Mouse (Mus musculus): ENCODE data around the gene Cdc40. TPM values are rescaled to one million over a fixed set of nuclear protein-coding genes. Genes with fewer than 3 reads are reported as not detected.

The Cdc40 gene
- polyA plus RNA-seq, 1 experiment from 2014 or later: 25.0 TPM

DNA sequence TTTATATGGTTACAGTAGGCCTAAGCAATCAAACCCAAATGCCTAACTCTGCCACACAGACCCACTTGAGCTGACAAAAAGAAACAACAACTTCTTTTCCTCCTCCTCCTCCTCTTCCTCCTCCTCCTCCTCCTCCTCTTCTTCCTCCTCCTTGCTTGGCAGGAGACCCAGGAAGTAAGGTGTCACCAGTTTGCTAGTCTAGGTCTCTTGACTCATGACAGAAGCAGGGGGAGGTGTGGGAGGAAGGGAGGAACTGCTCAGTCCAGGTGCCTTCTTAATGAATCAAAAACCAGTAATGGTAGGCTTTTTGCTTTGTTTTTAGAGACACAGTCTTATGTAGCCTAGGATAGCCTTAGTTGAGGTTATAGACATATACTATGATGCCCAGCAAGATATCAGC lies 32.0 kb downstream of the Cdc40 start:
- no peaks in the 10 kb centered on the region for H3K4me1 ChIP-seq (replicated peaks; ENCODE audit: insufficient read depth, low read length)
- no peak overlapping the region for H3K4me2 ChIP-seq (ENCODE audit: low read length)
- no peak for ATAC-seq (replicated peaks; ENCODE audit: low FRiP score, low read depth)
- H3K27ac ChIP-seq: no peak overlapping the region
- no peaks in the 10 kb centered on the region for H3K9me3 ChIP-seq (replicated peaks; ENCODE audit: low read length)
- H3K4me3 ChIP-seq (replicated peaks; ENCODE audit: low read depth, low read length): no peak overlapping the region
- no peak for TF ChIP-seq CTCF (IDR thresholded peaks at IDR 0.05; ENCODE audit: low read depth)
- no peak overlapping the region for H3K9ac ChIP-seq (ENCODE audit: low read depth, low read length)
- peaks cover 12% of the 10 kb centered on the region; the same call in 1 of the 2 replicates for H3K36me3 ChIP-seq (ENCODE audit: insufficient read depth, low read length)
- DNase-seq (ENCODE audit: low spot score): no peak
- no peaks in the 10 kb centered on the region for H3K27me3 ChIP-seq (ENCODE audit: insufficient read depth, low read length)

DNA sequence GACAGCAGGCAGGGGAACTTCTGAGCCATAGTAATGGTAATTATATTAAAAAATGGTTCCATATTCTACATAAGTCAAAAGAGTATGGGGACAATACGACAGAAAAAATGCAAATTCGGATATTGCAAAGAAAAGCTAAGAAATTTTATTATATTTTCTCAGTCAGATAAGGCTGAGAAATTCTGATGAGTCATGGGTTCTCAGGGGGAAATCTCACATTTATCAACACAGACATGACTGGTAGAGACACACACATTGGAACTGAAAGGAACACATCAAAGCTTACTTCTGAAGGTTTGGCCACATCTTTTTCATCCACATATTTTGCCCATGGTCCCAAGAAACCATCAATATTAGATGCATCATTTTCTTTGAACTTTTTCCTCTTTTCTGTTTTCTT lies 32.5 kb downstream of the Cdc40 start:
- Histone ChIP-seq H3K9me3 (replicated peaks; ENCODE audit: low read length) (no peaks in the 10 kb centered on the region), H3K27ac (no peak overlapping the region), H3K27me3 (ENCODE audit: insufficient read depth, low read length) (no peaks in the 10 kb centered on the region), H3K4me1 (replicated peaks; ENCODE audit: insufficient read depth, low read length) (no peaks in the 10 kb centered on the region), H3K36me3 (ENCODE audit: insufficient read depth, low read length) (peaks cover 12% of the 10 kb centered on the region; the same call in 1 of the 2 replicates), H3K4me3 (replicated peaks; ENCODE audit: low read depth, low read length) (no peak overlapping the region), H3K4me2 (ENCODE audit: low read length) (no peak overlapping the region), H3K9ac (ENCODE audit: low read depth, low read length) (no peak overlapping the region)
- WGBS: 84% methylated on average over 2 of the region's 2 CpGs
- DNase-seq (ENCODE audit: low spot score): no peak
- ATAC-seq (replicated peaks; ENCODE audit: low FRiP score, low read depth): no peak
- TF ChIP-seq CTCF (IDR thresholded peaks at IDR 0.05; ENCODE audit: low read depth): no peak

DNA sequence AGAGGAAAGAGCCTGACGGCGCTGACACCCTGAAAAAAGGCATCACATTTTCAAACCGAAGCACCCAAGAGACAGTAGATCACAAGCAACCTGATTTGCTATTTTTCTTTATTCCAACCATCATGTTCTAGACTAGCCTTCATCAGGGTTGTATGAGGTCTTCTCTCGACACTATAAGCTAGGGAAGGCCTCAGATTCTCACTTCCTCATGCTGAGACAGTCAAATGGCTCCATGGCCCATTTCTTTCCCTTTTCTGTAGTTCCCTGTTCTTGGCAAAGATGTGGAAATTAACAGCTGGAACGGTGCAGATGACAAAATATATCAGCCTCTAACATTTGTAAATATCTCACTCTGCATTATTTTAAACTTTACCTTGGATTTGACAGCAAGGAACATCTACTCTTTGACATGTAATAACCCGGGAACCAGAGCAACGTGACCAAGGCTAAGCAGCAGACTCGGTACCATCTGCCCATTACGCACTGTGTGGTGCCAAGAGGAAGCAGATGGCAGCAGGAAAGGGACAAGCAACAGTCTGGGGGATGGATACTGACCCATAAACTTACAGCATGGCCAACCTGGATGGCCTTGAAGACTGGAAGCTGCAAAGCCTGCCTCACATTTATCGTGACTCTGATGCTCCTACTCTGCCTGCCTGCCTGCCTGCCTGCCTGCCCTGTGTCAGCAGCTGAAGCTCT lies 35.8 kb downstream of the Cdc40 start:
- Histone ChIP-seq H3K27ac (no peak overlapping the region), H3K4me1 (replicated peaks; ENCODE audit: insufficient read depth, low read length) (no peaks in the 10 kb centered on the region), H3K9me3 (replicated peaks; ENCODE audit: low read length) (no peaks in the 10 kb centered on the region), H3K36me3 (ENCODE audit: insufficient read depth, low read length) (peaks cover 21% of the 10 kb centered on the region; the same call in 1 of the 2 replicates), H3K4me2 (ENCODE audit: low read length) (no peak overlapping the region), H3K4me3 (replicated peaks; ENCODE audit: low read depth, low read length) (no peak overlapping the region), H3K9ac (ENCODE audit: low read depth, low read length) (no peak overlapping the region), H3K27me3 (ENCODE audit: insufficient read depth, low read length) (no peaks in the 10 kb centered on the region)
- no peak for TF ChIP-seq CTCF (IDR thresholded peaks at IDR 0.05; ENCODE audit: low read depth)
- ATAC-seq (replicated peaks; ENCODE audit: low FRiP score, low read depth) (no peak), DNase-seq (ENCODE audit: low spot score) (no peak)
- WGBS: 85% methylated on average over 10 of the region's 10 CpGs

DNA sequence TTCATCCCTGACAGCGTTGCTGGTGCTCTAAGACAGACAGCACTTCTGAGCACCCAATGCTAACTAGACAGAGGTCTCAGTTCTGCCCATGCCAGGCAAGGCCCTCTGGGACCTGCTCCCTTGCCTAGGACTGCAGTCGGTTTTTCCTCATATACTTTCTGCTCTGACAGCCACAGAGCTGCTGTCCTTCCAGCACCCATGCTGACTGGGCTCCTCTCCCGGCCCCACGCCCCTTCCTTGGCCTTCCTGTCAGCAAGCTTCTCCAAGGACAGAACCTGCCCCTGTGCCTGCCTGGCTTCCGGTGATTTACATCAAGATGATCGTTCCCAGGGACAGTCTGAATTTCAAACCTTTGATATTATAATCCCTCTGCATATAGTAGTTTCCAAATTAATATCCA lies 37.5 kb downstream of the Cdc40 start:
- 71% methylated on average over 6 of the region's 6 CpGs for WGBS
- Histone ChIP-seq H3K4me3 (replicated peaks; ENCODE audit: low read depth, low read length) (no peak overlapping the region), H3K4me2 (ENCODE audit: low read length) (no peak overlapping the region), H3K9ac (ENCODE audit: low read depth, low read length) (no peak overlapping the region), H3K9me3 (replicated peaks; ENCODE audit: low read length) (no peaks in the 10 kb centered on the region), H3K4me1 (replicated peaks; ENCODE audit: insufficient read depth, low read length) (no peaks in the 10 kb centered on the region), H3K27me3 (ENCODE audit: insufficient read depth, low read length) (no peaks in the 10 kb centered on the region), H3K36me3 (ENCODE audit: insufficient read depth, low read length) (peaks cover 34% of the 10 kb centered on the region; the same call in 1 of the 2 replicates), H3K27ac (no peak overlapping the region)
- TF ChIP-seq CTCF (IDR thresholded peaks at IDR 0.05; ENCODE audit: low read depth): no peak
- ATAC-seq (replicated peaks; ENCODE audit: low FRiP score, low read depth) (no peak), DNase-seq (ENCODE audit: low spot score) (no peak)

DNA sequence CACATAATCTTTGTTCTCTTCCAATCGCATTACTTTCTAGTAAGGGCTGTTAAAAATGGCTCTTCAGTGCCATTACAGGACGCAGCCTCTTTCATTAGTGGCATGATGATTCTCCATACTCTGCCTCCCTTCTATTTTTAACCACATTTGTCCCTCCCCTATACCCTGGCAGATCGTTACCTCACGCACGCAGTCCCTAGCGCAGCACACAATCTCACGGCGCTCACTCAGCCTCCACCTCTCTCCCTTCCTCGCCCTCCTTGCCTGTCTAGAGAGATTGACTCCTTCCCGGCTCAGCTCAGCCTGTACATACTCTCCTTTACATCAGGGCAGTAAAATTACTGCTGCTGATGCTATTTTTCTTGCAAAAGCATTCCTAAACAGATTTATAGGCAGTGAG lies 38.6 kb downstream of the Cdc40 start:
- WGBS: 62% methylated on average over 10 of the region's 10 CpGs
- DNase-seq (ENCODE audit: low spot score) (peak; percentile 54), ATAC-seq (replicated peaks; ENCODE audit: low FRiP score, low read depth) (no peak)
- Histone ChIP-seq H3K36me3 (ENCODE audit: insufficient read depth, low read length) (peaks cover 39% of the 10 kb centered on the region; the same call in 1 of the 2 replicates), H3K9me3 (replicated peaks; ENCODE audit: low read length) (no peaks in the 10 kb centered on the region), H3K4me3 (replicated peaks; ENCODE audit: low read depth, low read length) (no peak overlapping the region), H3K4me2 (ENCODE audit: low read length) (no peak overlapping the region), H3K27ac (no peak overlapping the region), H3K4me1 (replicated peaks; ENCODE audit: insufficient read depth, low read length) (no peaks in the 10 kb centered on the region), H3K9ac (ENCODE audit: low read depth, low read length) (no peak overlapping the region), H3K27me3 (ENCODE audit: insufficient read depth, low read length) (no peaks in the 10 kb centered on the region)
- no peak for TF ChIP-seq CTCF (IDR thresholded peaks at IDR 0.05; ENCODE audit: low read depth)

DNA sequence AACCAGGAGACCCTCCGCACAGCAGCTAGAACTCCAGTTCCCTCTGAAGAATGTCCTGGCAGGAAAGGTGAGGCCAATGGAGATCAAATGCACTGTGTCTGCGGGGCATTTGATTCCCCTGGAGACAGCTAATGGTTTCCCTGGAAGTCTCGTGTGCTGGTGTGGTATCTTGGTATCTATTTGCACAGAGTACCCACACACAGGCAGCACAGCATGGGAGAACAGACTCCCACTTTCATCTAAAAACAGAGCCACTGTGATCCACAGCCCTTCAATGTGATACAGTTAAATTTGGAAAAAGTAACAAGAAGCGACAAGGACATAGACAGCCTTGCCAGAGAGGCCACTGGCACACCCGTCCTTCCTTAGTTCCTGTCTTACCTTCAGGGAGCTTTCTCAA lies 39.3 kb downstream of the Cdc40 start:
- Histone ChIP-seq H3K27me3 (ENCODE audit: insufficient read depth, low read length) (no peaks in the 10 kb centered on the region), H3K9ac (ENCODE audit: low read depth, low read length) (no peak overlapping the region), H3K36me3 (ENCODE audit: insufficient read depth, low read length) (peaks cover 36% of the 10 kb centered on the region; the same call in 1 of the 2 replicates), H3K4me3 (replicated peaks; ENCODE audit: low read depth, low read length) (no peak overlapping the region), H3K4me1 (replicated peaks; ENCODE audit: insufficient read depth, low read length) (no peaks in the 10 kb centered on the region), H3K9me3 (replicated peaks; ENCODE audit: low read length) (no peaks in the 10 kb centered on the region), H3K27ac (no peak overlapping the region), H3K4me2 (ENCODE audit: low read length) (no peak overlapping the region)
- TF ChIP-seq CTCF (IDR thresholded peaks at IDR 0.05; ENCODE audit: low read depth): no peak
- ATAC-seq (replicated peaks; ENCODE audit: low FRiP score, low read depth): no peak
- DNase-seq (ENCODE audit: low spot score): no peak
- 84% methylated on average over 5 of the region's 5 CpGs for WGBS

DNA sequence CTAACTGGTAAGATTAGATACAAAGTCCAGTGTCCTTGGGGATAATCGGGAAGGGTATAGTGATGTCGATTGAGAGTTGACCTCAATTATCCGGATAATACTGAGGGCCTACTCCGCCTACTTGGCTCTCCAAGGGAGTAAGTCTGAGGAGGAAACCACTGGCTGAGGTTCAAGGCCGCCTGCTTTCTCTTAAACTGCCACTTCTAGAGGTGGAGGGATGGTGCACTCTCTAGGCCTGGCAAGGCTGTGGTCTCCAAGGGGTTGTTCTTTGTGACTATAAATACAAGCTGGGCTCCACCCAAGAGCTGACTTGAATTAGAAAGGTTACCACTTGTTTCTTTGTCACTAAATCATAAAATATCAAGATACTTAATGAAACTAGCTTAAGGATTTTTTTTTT lies 43.0 kb downstream of the Cdc40 start:
- H3K9ac ChIP-seq (ENCODE audit: low read depth, low read length): no peak overlapping the region
- H3K36me3 ChIP-seq (ENCODE audit: insufficient read depth, low read length): peaks cover 37% of the 10 kb centered on the region
- no peaks in the 10 kb centered on the region for H3K4me1 ChIP-seq (replicated peaks; ENCODE audit: insufficient read depth, low read length)
- H3K4me3 ChIP-seq (replicated peaks; ENCODE audit: low read depth, low read length): no peak overlapping the region
- no peaks in the 10 kb centered on the region for H3K27me3 ChIP-seq (ENCODE audit: insufficient read depth, low read length)
- ATAC-seq (replicated peaks; ENCODE audit: low FRiP score, low read depth) (no peak), DNase-seq (ENCODE audit: low spot score) (no peak)
- H3K27ac ChIP-seq: no peak overlapping the region
- no peak for TF ChIP-seq CTCF (IDR thresholded peaks at IDR 0.05; ENCODE audit: low read depth)
- no peaks in the 10 kb centered on the region for H3K9me3 ChIP-seq (replicated peaks; ENCODE audit: low read length)
- H3K4me2 ChIP-seq (ENCODE audit: low read length): no peak overlapping the region
- 88% methylated on average over 5 of the region's 5 CpGs for WGBS

All from kidney, postnatal 0 days (tissue).